Mouse (Mus musculus): ENCODE results near the gene Cpne5. TPM values are rescaled to one million over a fixed set of nuclear protein-coding genes. Genes with fewer than 3 reads are reported as not detected.
"Not testable (repeated sequence)": the region's sequence is repeated elsewhere in the genome, so short reads cannot be mapped to it uniquely, and the experiment has no call there.

Cpne5 gene
- polyA plus RNA-seq, 1 experiment from 2014 or later, result 2.7 TPM

GRCm38 (mm10) chr17:29270148-29270698, 32.3 kb upstream of the Cpne5 start:
- H3K9me3 ChIP-seq (ENCODE audit: control insufficient read depth), result no peaks in the 10 kb centered on the region
- peak overlapping the region; percentile 76; the same call in 1 of the 2 replicates for H3K4me2 ChIP-seq (replicated peaks; ENCODE audit: low read depth)
- H3K9ac ChIP-seq (ENCODE audit: low read depth, low read length), result no peak overlapping the region
- no peaks in the 10 kb centered on the region for H3K27me3 ChIP-seq (replicated peaks; ENCODE audit: control insufficient read depth, insufficient read depth, low read length)
- H3K27ac ChIP-seq (ENCODE audit: low read depth, low read length), result peak overlapping the region; percentile 46; the same call in 1 of the 2 replicates
- no peak for TF ChIP-seq CTCF (IDR thresholded peaks at IDR 0.05; ENCODE audit: low read depth)
- no peak overlapping the region; the same call in 1 of the 2 replicates for H3K4me3 ChIP-seq (ENCODE audit: low read depth, low read length)
- 79% methylated on average over 9 of the region's 9 CpGs for WGBS
- peak; percentile 18 for ATAC-seq
- H3K4me1 ChIP-seq (replicated peaks; ENCODE audit: control insufficient read depth, insufficient read depth, low read length), result peaks cover 10% of the 10 kb centered on the region; the same call in 1 of the 2 replicates
- H3K36me3 ChIP-seq (ENCODE audit: control insufficient read depth, insufficient read depth), result no peaks in the 10 kb centered on the region

GRCm38 (mm10) chr17:29269349-29269706, 31.4 kb upstream of the Cpne5 start:
- H3K4me1 ChIP-seq (replicated peaks; ENCODE audit: control insufficient read depth, insufficient read depth, low read length), result peaks cover 10% of the 10 kb centered on the region; the same call in 1 of the 2 replicates
- TF ChIP-seq CTCF (IDR thresholded peaks at IDR 0.05; ENCODE audit: low read depth), result no peak
- no peaks in the 10 kb centered on the region for H3K36me3 ChIP-seq (ENCODE audit: control insufficient read depth, insufficient read depth)
- WGBS, result 14% methylated on average over 10 of the region's 10 CpGs
- H3K9me3 ChIP-seq (ENCODE audit: control insufficient read depth), result no peaks in the 10 kb centered on the region
- ATAC-seq, result no peak
- H3K4me2 ChIP-seq (replicated peaks; ENCODE audit: low read depth), result peak overlapping the region; percentile 76
- peak overlapping the region; percentile 87 for H3K9ac ChIP-seq (ENCODE audit: low read depth, low read length)
- peak overlapping the region; percentile 94 for H3K27ac ChIP-seq (ENCODE audit: low read depth, low read length)
- peak overlapping the region; percentile 75 for H3K4me3 ChIP-seq (ENCODE audit: low read depth, low read length)
- no peaks in the 10 kb centered on the region for H3K27me3 ChIP-seq (replicated peaks; ENCODE audit: control insufficient read depth, insufficient read depth, low read length)

GRCm38 (mm10) chr17:29268682-29269348, 30.8 kb upstream of the Cpne5 start, which contains the start of gene BC004004:
Gene BC004004 (plus strand): TSS chr17:29268788.
- peak; percentile 77 for TF ChIP-seq CTCF (IDR thresholded peaks at IDR 0.05; ENCODE audit: low read depth)
- no peaks in the 10 kb centered on the region for H3K27me3 ChIP-seq (replicated peaks; ENCODE audit: control insufficient read depth, insufficient read depth, low read length)
- H3K4me1 ChIP-seq (replicated peaks; ENCODE audit: control insufficient read depth, insufficient read depth, low read length), result peaks cover 10% of the 10 kb centered on the region; the same call in 1 of the 2 replicates
- H3K27ac ChIP-seq (ENCODE audit: low read depth, low read length), result peak within 1 kb of the TSS; percentile 94
- H3K4me3 ChIP-seq (ENCODE audit: low read depth, low read length), result peak within 1 kb of the TSS; percentile 75
- H3K36me3 ChIP-seq (ENCODE audit: control insufficient read depth, insufficient read depth), result no peaks in the 10 kb centered on the region
- ATAC-seq, result peak; percentile 90
- WGBS, result under 1% methylated on average over 61 of the region's 63 CpGs
- H3K9me3 ChIP-seq (ENCODE audit: control insufficient read depth), result no peaks in the 10 kb centered on the region
- H3K4me2 ChIP-seq (replicated peaks; ENCODE audit: low read depth), result peak within 1 kb of the TSS; percentile 76
- H3K9ac ChIP-seq (ENCODE audit: low read depth, low read length), result peak within 1 kb of the TSS; percentile 87

- H3K27ac ChIP-seq (ENCODE audit: low read depth, low read length), result peak overlapping the region; percentile 94
- 0 out of 2 replicates have a peak overlapping the region, but pooled peaks have one; percentile 5 for H3K9ac ChIP-seq (ENCODE audit: low read depth, low read length)
- peak overlapping the region; percentile 75 for H3K4me3 ChIP-seq (ENCODE audit: low read depth, low read length)
- H3K36me3 ChIP-seq (ENCODE audit: control insufficient read depth, insufficient read depth), result no peaks in the 10 kb centered on the region
- peaks cover 10% of the 10 kb centered on the region; the same call in 1 of the 2 replicates for H3K4me1 ChIP-seq (replicated peaks; ENCODE audit: control insufficient read depth, insufficient read depth, low read length)
- H3K4me2 ChIP-seq (replicated peaks; ENCODE audit: low read depth), result peak overlapping the region; percentile 76
- no peak for TF ChIP-seq CTCF (IDR thresholded peaks at IDR 0.05; ENCODE audit: low read depth)
- H3K9me3 ChIP-seq (ENCODE audit: control insufficient read depth), result no peaks in the 10 kb centered on the region
- no peaks in the 10 kb centered on the region for H3K27me3 ChIP-seq (replicated peaks; ENCODE audit: control insufficient read depth, insufficient read depth, low read length)
- ATAC-seq, result peak; percentile 59
- 40% methylated on average over 6 of the region's 6 CpGs for WGBS
These were observed 30.1 kb upstream of the Cpne5 start for GRCm38 (mm10) chr17:29267931-29268681.

GRCm38 (mm10) chr17:29267040-29267439, 29.1 kb upstream of the Cpne5 start:
- H3K9ac ChIP-seq (ENCODE audit: low read depth, low read length); H3K27me3 ChIP-seq (replicated peaks; ENCODE audit: control insufficient read depth, insufficient read depth, low read length); H3K9me3 ChIP-seq (ENCODE audit: control insufficient read depth); H3K4me3 ChIP-seq (ENCODE audit: low read depth, low read length); ATAC-seq; H3K27ac ChIP-seq (ENCODE audit: low read depth, low read length); H3K4me2 ChIP-seq (replicated peaks; ENCODE audit: low read depth); H3K36me3 ChIP-seq (ENCODE audit: control insufficient read depth, insufficient read depth): not testable (repeated sequence)
- 100% methylated on average over 2 of the region's 2 CpGs for WGBS
- H3K4me1 ChIP-seq (replicated peaks; ENCODE audit: control insufficient read depth, insufficient read depth, low read length), result peaks cover 14% of the 10 kb centered on the region; the same call in 1 of the 2 replicates

- Histone ChIP-seq H3K4me2 (replicated peaks; ENCODE audit: low read depth) (peak overlapping the region; percentile 87), H3K4me1 (replicated peaks; ENCODE audit: control insufficient read depth, insufficient read depth, low read length) (peaks cover 6% of the 10 kb centered on the region; the same call in 1 of the 2 replicates), H3K9me3 (ENCODE audit: control insufficient read depth) (no peaks in the 10 kb centered on the region), H3K36me3 (ENCODE audit: control insufficient read depth, insufficient read depth) (peaks cover 9% of the 10 kb centered on the region; the same call in 1 of the 2 replicates), H3K27ac (ENCODE audit: low read depth, low read length) (0 out of 2 replicates have a peak overlapping the region, but pooled peaks have one; percentile 91), H3K9ac (ENCODE audit: low read depth, low read length) (no peak overlapping the region), H3K27me3 (replicated peaks; ENCODE audit: control insufficient read depth, insufficient read depth, low read length) (no peaks in the 10 kb centered on the region), H3K4me3 (ENCODE audit: low read depth, low read length) (no peak overlapping the region)
- TF ChIP-seq CTCF (IDR thresholded peaks at IDR 0.05; ENCODE audit: low read depth), result no peak
- WGBS, result 69% methylated on average over 5 of the region's 5 CpGs
- no peak for ATAC-seq
These were observed 26.8 kb upstream of the Cpne5 start for GRCm38 (mm10) chr17:29264760-29265159.

Measured in intestine, postnatal 0 days (tissue).